Comparison of ENCODE assay signal across 31 mouse cellular contexts in genomic region chr11:115169430-115169829, GRCm38 (mm10). TPM values are rescaled to one million over a fixed set of nuclear protein-coding genes. Genes with fewer than 3 reads are reported as not detected.
"Had no signal": no experiment of that assay in that cellular context is flagged by ENCODE, and none has a peak within 500 bp of the region (broad histone marks: within the 10 kb centered on the region; RNA-seq: fewer than 3 reads in every experiment).

No protein-coding gene starts in this region.

- H3K9me3 ChIP-seq: embryonic facial prominence, embryonic 10.5 days; embryonic facial prominence, embryonic 12.5 days; embryonic facial prominence, embryonic 13.5 days; embryonic facial prominence, embryonic 15.5 days; forebrain, embryonic 10.5 days; forebrain, embryonic 12.5 days; forebrain, embryonic 13.5 days; forebrain, embryonic 15.5 days had no signal

- H3K36me3 ChIP-seq: embryonic facial prominence, embryonic 10.5 days; embryonic facial prominence, embryonic 12.5 days; embryonic facial prominence, embryonic 13.5 days; embryonic facial prominence, embryonic 15.5 days; forebrain, embryonic 10.5 days; forebrain, embryonic 12.5 days; forebrain, embryonic 15.5 days had no signal

- H3K27ac ChIP-seq: embryonic facial prominence, embryonic 10.5 days; embryonic facial prominence, embryonic 12.5 days; embryonic facial prominence, embryonic 13.5 days; embryonic facial prominence, embryonic 15.5 days; forebrain, embryonic 10.5 days; forebrain, embryonic 12.5 days; forebrain, embryonic 13.5 days; forebrain, embryonic 15.5 days; gastrocnemius, adult 2 months; heart, adult 2 months had no signal

- H3K4me3 ChIP-seq: embryonic facial prominence, embryonic 10.5 days; embryonic facial prominence, embryonic 12.5 days; embryonic facial prominence, embryonic 13.5 days; embryonic facial prominence, embryonic 15.5 days; erythroblast, embryonic 14.5 days; forebrain, embryonic 10.5 days; forebrain, embryonic 12.5 days; forebrain, embryonic 13.5 days; forebrain, embryonic 15.5 days; gastrocnemius, adult 2 months; heart, adult 2 months had no signal

- H3K9ac ChIP-seq: embryonic facial prominence, embryonic 12.5 days; embryonic facial prominence, embryonic 13.5 days; embryonic facial prominence, embryonic 15.5 days; forebrain, embryonic 12.5 days; forebrain, embryonic 13.5 days; forebrain, embryonic 15.5 days; forebrain, postnatal 0 days had no signal

- ATAC-seq: forebrain, embryonic 13.5 days; forebrain, embryonic 14.5 days; forebrain, embryonic 15.5 days; forebrain, embryonic 16.5 days; forebrain, postnatal 0 days had no signal

- DNase-seq: cerebellum, adult 8-10 months; cerebellum, adult 9-10 months; cerebellum, adult 9-11 months; cerebellum, postnatal 10 days; cerebellum, postnatal 14 days; cerebellum, postnatal 25 days; cerebellum, postnatal 36 days; embryo, embryonic 11 days; forebrain, postnatal 0 days; gastrocnemius, postnatal 10 days; gastrocnemius, postnatal 14 days; gastrocnemius, postnatal 25 days; gastrocnemius, postnatal 36 days; heart, adult 18-20 months; heart, adult 2 months had no signal

- H3K4me2 ChIP-seq: embryonic facial prominence, embryonic 12.5 days; embryonic facial prominence, embryonic 13.5 days; embryonic facial prominence, embryonic 15.5 days; forebrain, embryonic 12.5 days; forebrain, embryonic 13.5 days; forebrain, embryonic 15.5 days had no signal

RNA-seq across cellular contexts. Expression of gene Cd300lf, which starts 35.6 kb away (rescaled TPM):
- total RNA-seq: common myeloid progenitor, adult 5-6 weeks; gastrocnemius, adult 18-20 months; gastrocnemius, postnatal 14 days; gastrocnemius, postnatal 25 days; gastrocnemius, postnatal 36 days had no signal
- polyA plus RNA-seq: embryonic facial prominence, embryonic 10.5 days; embryonic facial prominence, embryonic 11.5 days; erythroblast, embryonic 14.5 days; forebrain, embryonic 11.5 days; forebrain, embryonic 13.5 days; forebrain, embryonic 14.5 days; forebrain, embryonic 15.5 days had no signal
